Mouse (Mus musculus): ENCODE data around the gene Kiz. TPM values are rescaled to one million over a fixed set of nuclear protein-coding genes. Genes with fewer than 3 reads are reported as not detected.

Kiz gene
- polyA plus RNA-seq, 1 experiment from 2014 or later = 30.8 TPM

- H3K9me3 ChIP-seq (ENCODE audit: control insufficient read depth, low read depth, low read length) = no peaks in the 10 kb centered on the region
- H3K9ac ChIP-seq (replicated peaks; ENCODE audit: low read depth, low read length) = no peak overlapping the region
- H3K4me3 ChIP-seq (ENCODE audit: low read depth, low read length) = peak overlapping the region; percentile 3; the same call in 1 of the 2 replicates
- no peak for ATAC-seq (ENCODE audit: insufficient number of reproducible peaks, insufficient read depth, low FRiP score, low read depth)
- H3K4me1 ChIP-seq (ENCODE audit: control insufficient read depth, insufficient read depth, low read length) = no peaks in the 10 kb centered on the region; the same call in 1 of the 2 replicates
- no peak overlapping the region for H3K27ac ChIP-seq (ENCODE audit: low read length)
- H3K27me3 ChIP-seq (ENCODE audit: control insufficient read depth, insufficient read depth, low read length) = peaks cover 70% of the 10 kb centered on the region
- H3K36me3 ChIP-seq (ENCODE audit: control insufficient read depth, insufficient read depth, low read length) = no peaks in the 10 kb centered on the region
- no peak overlapping the region for H3K4me2 ChIP-seq (replicated peaks; ENCODE audit: low read depth, low read length)
- 2% methylated on average over 30 of the region's 30 CpGs for WGBS
Observed at GRCm38 (mm10) chr2:146838596-146839302, 16.9 kb upstream of the Kiz start.

DNA sequence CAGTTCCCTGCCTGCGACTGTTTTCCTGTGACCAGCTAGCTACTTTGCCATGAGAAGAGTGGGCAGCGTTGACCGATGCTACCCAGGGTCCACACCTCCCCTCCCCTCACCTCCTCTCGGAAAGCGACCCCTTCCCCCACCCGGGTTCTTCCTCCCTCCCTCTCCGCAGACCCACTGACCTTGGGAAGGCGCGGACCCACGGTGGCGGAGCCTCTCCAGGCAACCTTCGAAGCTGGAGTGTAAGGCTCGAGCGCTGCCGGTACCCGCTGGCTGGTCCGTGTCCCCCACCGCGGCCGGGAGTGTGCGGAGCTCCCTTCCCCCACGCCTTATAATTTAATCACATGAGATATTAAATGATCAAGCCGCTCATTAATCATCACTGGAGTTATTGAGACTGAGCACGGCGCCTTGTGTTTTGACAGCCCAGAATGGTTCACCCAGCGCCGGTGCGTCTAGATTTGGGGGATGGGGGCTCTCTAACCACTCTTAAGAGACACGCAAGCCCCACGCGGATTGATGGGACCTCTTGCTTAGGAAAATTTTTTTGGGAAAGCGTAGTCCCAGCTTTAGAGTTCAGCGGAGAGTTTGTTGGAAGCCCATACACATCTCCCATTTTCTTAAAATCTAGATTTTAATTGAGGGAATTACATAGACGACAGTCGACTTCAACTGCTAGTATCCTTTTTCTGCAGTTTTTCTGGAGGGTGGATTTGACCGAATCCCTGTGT is 16.2 kb upstream of the Kiz start:
- H3K4me2 ChIP-seq (replicated peaks; ENCODE audit: low read depth, low read length) = no peak overlapping the region
- peak; percentile 62; the same call in 1 of the 2 replicates for ATAC-seq (ENCODE audit: insufficient number of reproducible peaks, insufficient read depth, low FRiP score, low read depth)
- no peak overlapping the region for H3K9ac ChIP-seq (replicated peaks; ENCODE audit: low read depth, low read length)
- no peaks in the 10 kb centered on the region for H3K36me3 ChIP-seq (ENCODE audit: control insufficient read depth, insufficient read depth, low read length)
- H3K9me3 ChIP-seq (ENCODE audit: control insufficient read depth, low read depth, low read length) = no peaks in the 10 kb centered on the region
- no peaks in the 10 kb centered on the region; the same call in 1 of the 2 replicates for H3K4me1 ChIP-seq (ENCODE audit: control insufficient read depth, insufficient read depth, low read length)
- 2% methylated on average over 36 of the region's 36 CpGs for WGBS
- H3K27ac ChIP-seq (ENCODE audit: low read length) = no peak overlapping the region
- peaks cover 67% of the 10 kb centered on the region for H3K27me3 ChIP-seq (ENCODE audit: control insufficient read depth, insufficient read depth, low read length)
- peak overlapping the region; percentile 3; the same call in 1 of the 2 replicates for H3K4me3 ChIP-seq (ENCODE audit: low read depth, low read length)

GRCm38 (mm10) chr2:146847863-146848262 is 7.8 kb upstream of the Kiz start:
- H3K27me3 ChIP-seq (ENCODE audit: control insufficient read depth, insufficient read depth, low read length) = no peaks in the 10 kb centered on the region
- no peaks in the 10 kb centered on the region for H3K36me3 ChIP-seq (ENCODE audit: control insufficient read depth, insufficient read depth, low read length)
- no peaks in the 10 kb centered on the region for H3K9me3 ChIP-seq (ENCODE audit: control insufficient read depth, low read depth, low read length)
- no peaks in the 10 kb centered on the region for H3K4me1 ChIP-seq (ENCODE audit: control insufficient read depth, insufficient read depth, low read length)
- H3K4me2 ChIP-seq (replicated peaks; ENCODE audit: low read depth, low read length) = no peak overlapping the region
- no peak overlapping the region for H3K27ac ChIP-seq (ENCODE audit: low read length)
- no peak overlapping the region for H3K9ac ChIP-seq (replicated peaks; ENCODE audit: low read depth, low read length)
- H3K4me3 ChIP-seq (ENCODE audit: low read depth, low read length) = no peak overlapping the region
- ATAC-seq (ENCODE audit: insufficient number of reproducible peaks, insufficient read depth, low FRiP score, low read depth) = no peak
- WGBS = 83% methylated on average over 2 of the region's 2 CpGs

DNA sequence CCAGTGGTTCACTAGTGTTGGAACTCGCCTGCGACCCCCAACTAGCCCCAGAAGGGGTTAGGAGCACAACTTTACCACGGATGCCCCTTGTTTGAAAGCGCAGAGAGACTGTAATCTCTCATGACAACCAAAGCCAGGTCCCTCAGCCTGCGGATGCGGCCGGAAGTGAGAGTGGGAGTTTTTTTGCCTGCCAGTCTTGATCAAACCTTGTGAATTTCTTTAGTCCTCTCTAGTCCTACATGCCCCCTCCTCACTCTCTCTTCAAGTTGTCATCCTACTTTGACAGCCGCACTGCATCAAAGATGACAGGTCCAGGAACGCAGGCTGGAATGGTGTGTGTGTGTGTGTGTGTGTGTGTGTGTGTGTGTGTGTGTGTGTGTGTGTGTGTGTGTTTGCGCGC is 456 bp downstream of the Kiz start:
- Histone ChIP-seq H3K27me3 (ENCODE audit: control insufficient read depth, insufficient read depth, low read length) (no peaks in the 10 kb centered on the region), H3K9ac (replicated peaks; ENCODE audit: low read depth, low read length) (peak overlapping the region; percentile 60), H3K4me2 (replicated peaks; ENCODE audit: low read depth, low read length) (peak overlapping the region; percentile 60), H3K4me3 (ENCODE audit: low read depth, low read length) (peak overlapping the region; percentile 79), H3K36me3 (ENCODE audit: control insufficient read depth, insufficient read depth, low read length) (no peaks in the 10 kb centered on the region), H3K4me1 (ENCODE audit: control insufficient read depth, insufficient read depth, low read length) (no peaks in the 10 kb centered on the region), H3K27ac (ENCODE audit: low read length) (peak overlapping the region; percentile 36; the same call in 1 of the 2 replicates), H3K9me3 (ENCODE audit: control insufficient read depth, low read depth, low read length) (no peaks in the 10 kb centered on the region)
- 3% methylated on average over 11 of the region's 11 CpGs for WGBS
- peak; percentile 5; the same call in 1 of the 2 replicates for ATAC-seq (ENCODE audit: insufficient number of reproducible peaks, insufficient read depth, low FRiP score, low read depth)

GRCm38 (mm10) chr2:146856853-146857252 is 1.2 kb downstream of the Kiz start:
- Histone ChIP-seq H3K27ac (ENCODE audit: low read length) (no peak overlapping the region), H3K36me3 (ENCODE audit: control insufficient read depth, insufficient read depth, low read length) (no peaks in the 10 kb centered on the region), H3K4me2 (replicated peaks; ENCODE audit: low read depth, low read length) (no peak overlapping the region), H3K27me3 (ENCODE audit: control insufficient read depth, insufficient read depth, low read length) (no peaks in the 10 kb centered on the region), H3K9ac (replicated peaks; ENCODE audit: low read depth, low read length) (no peak overlapping the region), H3K4me3 (ENCODE audit: low read depth, low read length) (no peak overlapping the region), H3K4me1 (ENCODE audit: control insufficient read depth, insufficient read depth, low read length) (no peaks in the 10 kb centered on the region), H3K9me3 (ENCODE audit: control insufficient read depth, low read depth, low read length) (no peaks in the 10 kb centered on the region)
- 61% methylated on average over 4 of the region's 4 CpGs for WGBS
- ATAC-seq (ENCODE audit: insufficient number of reproducible peaks, insufficient read depth, low FRiP score, low read depth) = no peak

GRCm38 (mm10) chr2:146865781-146866180 is 10.1 kb downstream of the Kiz start:
- peaks cover 4% of the 10 kb centered on the region; the same call in 1 of the 2 replicates for H3K36me3 ChIP-seq (ENCODE audit: control insufficient read depth, insufficient read depth, low read length)
- no peaks in the 10 kb centered on the region for H3K4me1 ChIP-seq (ENCODE audit: control insufficient read depth, insufficient read depth, low read length)
- H3K27me3 ChIP-seq (ENCODE audit: control insufficient read depth, insufficient read depth, low read length) = no peaks in the 10 kb centered on the region
- no peak for ATAC-seq (ENCODE audit: insufficient number of reproducible peaks, insufficient read depth, low FRiP score, low read depth)
- no peak overlapping the region for H3K4me3 ChIP-seq (ENCODE audit: low read depth, low read length)
- no peaks in the 10 kb centered on the region for H3K9me3 ChIP-seq (ENCODE audit: control insufficient read depth, low read depth, low read length)
- H3K27ac ChIP-seq (ENCODE audit: low read length) = no peak overlapping the region
- H3K4me2 ChIP-seq (replicated peaks; ENCODE audit: low read depth, low read length) = no peak overlapping the region
- WGBS = 66% methylated on average over 3 of the region's 3 CpGs
- no peak overlapping the region for H3K9ac ChIP-seq (replicated peaks; ENCODE audit: low read depth, low read length)

DNA sequence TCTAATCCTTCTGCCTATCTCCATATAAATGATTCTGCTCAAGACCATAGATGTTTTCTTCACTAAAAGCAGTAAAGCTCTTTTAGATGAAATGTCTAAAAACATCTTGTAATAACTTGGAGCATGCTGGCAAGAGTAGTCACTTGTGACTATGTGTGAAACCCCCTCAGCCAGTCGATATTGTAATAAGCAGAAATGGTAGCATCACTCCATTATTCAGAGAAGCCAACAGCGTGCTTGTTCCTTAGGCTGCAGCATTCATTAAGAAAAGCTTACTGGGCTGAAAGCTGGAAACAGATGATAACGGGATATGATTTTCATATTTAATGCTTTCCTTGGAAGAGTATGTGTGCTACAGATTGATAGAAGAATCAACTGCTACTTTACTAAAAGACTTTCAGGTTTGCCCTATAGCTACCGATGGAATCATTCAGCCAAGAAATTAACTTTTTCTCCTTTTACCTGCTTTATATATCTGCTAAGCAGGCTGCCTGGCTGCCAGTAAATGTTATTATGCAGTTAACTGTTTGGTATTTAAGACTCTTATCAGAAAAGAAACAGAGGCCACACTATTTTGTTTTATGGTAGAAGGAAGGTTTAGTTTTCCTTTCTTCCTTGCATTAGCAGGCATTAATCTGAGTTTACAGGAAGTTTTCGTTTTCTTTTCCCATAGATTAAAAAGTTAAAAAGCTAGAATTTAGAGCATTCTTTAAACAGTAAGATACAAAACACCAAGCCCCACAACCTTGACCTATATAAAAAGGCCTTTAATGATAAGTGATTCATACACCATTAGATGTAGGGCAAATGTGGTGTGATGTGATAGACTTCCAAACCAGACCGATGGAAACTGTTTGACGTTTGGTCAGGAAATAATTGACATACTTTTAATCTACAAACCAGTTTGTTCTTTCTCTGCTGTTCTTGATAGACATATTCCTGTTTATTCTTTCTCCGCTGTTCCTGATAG is 15.9 kb downstream of the Kiz start:
- no peaks in the 10 kb centered on the region for H3K4me1 ChIP-seq (ENCODE audit: control insufficient read depth, insufficient read depth, low read length)
- no peak for ATAC-seq (ENCODE audit: insufficient number of reproducible peaks, insufficient read depth, low FRiP score, low read depth)
- H3K36me3 ChIP-seq (ENCODE audit: control insufficient read depth, insufficient read depth, low read length) = no peaks in the 10 kb centered on the region
- H3K27ac ChIP-seq (ENCODE audit: low read length) = no peak overlapping the region
- H3K27me3 ChIP-seq (ENCODE audit: control insufficient read depth, insufficient read depth, low read length) = no peaks in the 10 kb centered on the region
- H3K9me3 ChIP-seq (ENCODE audit: control insufficient read depth, low read depth, low read length) = no peaks in the 10 kb centered on the region
- no peak overlapping the region for H3K9ac ChIP-seq (replicated peaks; ENCODE audit: low read depth, low read length)
- no peak overlapping the region for H3K4me3 ChIP-seq (ENCODE audit: low read depth, low read length)
- no peak overlapping the region for H3K4me2 ChIP-seq (replicated peaks; ENCODE audit: low read depth, low read length)
- 82% methylated on average over 8 of the region's 8 CpGs for WGBS

DNA sequence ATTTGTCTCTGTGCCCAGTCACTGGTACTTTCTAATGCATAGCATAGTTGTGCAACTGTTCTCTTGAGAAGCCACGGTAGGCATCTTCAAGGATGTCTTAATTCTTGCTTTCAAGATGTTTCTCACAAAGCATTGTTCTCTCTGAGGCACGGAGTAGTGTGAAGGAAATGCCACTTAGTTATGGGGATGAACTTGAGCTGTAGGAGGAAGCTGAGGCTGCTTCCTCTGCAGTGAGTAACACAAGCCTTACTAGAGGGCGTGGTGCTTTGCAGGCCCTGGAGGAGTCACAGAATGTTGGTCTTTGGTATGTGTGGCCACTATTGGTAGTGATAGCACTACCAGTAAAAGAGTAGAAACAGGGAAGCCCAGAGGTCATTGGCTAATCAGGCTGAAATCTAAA is 17.0 kb downstream of the Kiz start:
- Histone ChIP-seq H3K36me3 (ENCODE audit: control insufficient read depth, insufficient read depth, low read length) (no peaks in the 10 kb centered on the region), H3K9ac (replicated peaks; ENCODE audit: low read depth, low read length) (no peak overlapping the region), H3K27ac (ENCODE audit: low read length) (no peak overlapping the region), H3K9me3 (ENCODE audit: control insufficient read depth, low read depth, low read length) (no peaks in the 10 kb centered on the region), H3K4me1 (ENCODE audit: control insufficient read depth, insufficient read depth, low read length) (no peaks in the 10 kb centered on the region), H3K4me2 (replicated peaks; ENCODE audit: low read depth, low read length) (no peak overlapping the region), H3K27me3 (ENCODE audit: control insufficient read depth, insufficient read depth, low read length) (no peaks in the 10 kb centered on the region), H3K4me3 (ENCODE audit: low read depth, low read length) (no peak overlapping the region)
- ATAC-seq (ENCODE audit: insufficient number of reproducible peaks, insufficient read depth, low FRiP score, low read depth) = no peak
- 79% methylated on average over 3 of the region's 3 CpGs for WGBS
